ENCODE assay signal across 8 mouse cellular contexts in the genomic region with DNA sequence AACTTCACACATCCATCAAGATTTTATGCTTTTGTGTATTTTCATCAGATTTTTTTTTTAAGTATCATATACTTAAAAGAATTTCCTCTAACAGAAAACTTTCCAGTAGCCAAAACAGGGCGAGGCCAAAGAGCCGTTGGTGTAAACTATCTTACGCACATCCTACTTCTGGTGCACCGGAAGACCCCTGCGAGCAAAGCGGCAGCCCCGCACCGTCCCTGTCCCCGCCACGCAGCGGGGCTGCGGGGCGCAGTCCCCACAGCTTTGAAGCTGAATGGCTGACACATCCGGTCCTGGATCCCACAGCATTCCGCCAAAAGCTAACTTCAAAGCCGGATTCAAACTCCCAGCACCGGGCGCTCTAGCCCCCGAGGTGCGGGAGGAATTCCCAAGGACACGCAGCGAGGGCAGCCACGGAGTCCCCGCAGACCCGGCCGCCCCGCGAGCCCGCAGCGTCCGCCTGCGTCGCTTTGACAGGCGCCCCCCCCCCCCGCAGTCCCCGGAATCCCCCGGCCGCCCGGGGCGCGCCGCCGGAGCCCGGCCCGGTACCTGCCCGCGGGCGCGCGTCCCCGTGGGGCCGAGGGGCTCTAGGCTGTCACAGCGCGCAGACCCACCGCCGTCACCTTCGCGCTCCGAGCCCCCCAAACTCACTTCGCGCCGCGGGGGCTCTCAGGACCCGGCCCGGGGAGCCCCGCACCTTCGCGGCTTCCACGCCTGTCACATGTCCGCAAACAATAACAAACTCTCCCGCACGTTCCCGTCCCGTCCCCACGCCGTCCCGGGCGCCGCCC. TPM values are rescaled to one million over a fixed set of nuclear protein-coding genes. Genes with fewer than 3 reads are reported as not detected.
DNase-seq lines count a peak whose midpoint lies in the region; ATAC-seq and TF ChIP-seq lines count a peak whose summit lies in the region.

No protein-coding gene starts in this region.

- H3K36me3 ChIP-seq in erythroblast, embryonic 14.5 days (ENCODE audit: control insufficient read depth), result peaks cover 13% of the 10 kb centered on the region
- H3K36me3 ChIP-seq in hindbrain, postnatal 0 days (ENCODE audit: insufficient read depth, low read length), result no peaks in the 10 kb centered on the region
- no peaks in the 10 kb centered on the region for H3K36me3 ChIP-seq in megakaryocyte, embryonic 14.5 days (replicated peaks; ENCODE audit: low read length)

- peak overlapping the region; percentile 90 for H3K4me2 ChIP-seq in hindbrain, postnatal 0 days (ENCODE audit: low read depth, low read length)

- 2% methylated on average over 47 of the region's 79 CpGs for WGBS in hindbrain, postnatal 0 days

- no peak; the same call in 1 of the 2 replicates for ATAC-seq in hindbrain, postnatal 0 days

- intact Hi-C loops in left cerebral cortex, postnatal 4 days (cut with DNase I), result no loop called here

- no peaks in the 10 kb centered on the region for H3K9me3 ChIP-seq in erythroblast, embryonic 14.5 days (ENCODE audit: control insufficient read depth, low read length)
- no peaks in the 10 kb centered on the region for H3K9me3 ChIP-seq in hindbrain, postnatal 0 days (ENCODE audit: low read length)
- no peaks in the 10 kb centered on the region for H3K9me3 ChIP-seq in megakaryocyte, embryonic 14.5 days

- peak overlapping the region; percentile 98 for H3K27ac ChIP-seq in hindbrain, postnatal 0 days

- peak; percentile 68 for DNase-seq in adrenal gland, adult 2 months
- no peak for DNase-seq in adrenal gland, adult 8-10 months
- peak; percentile 87 for DNase-seq in T-cell, adult 2 months (ENCODE audit: low spot score)
- peak; percentile 37 for DNase-seq in hindbrain, postnatal 0 days (ENCODE audit: low spot score)
- peak; percentile 54 to 60 for DNase-seq in spleen, postnatal 36 days (ENCODE audit: low spot score in 2 of 2)
- DNase-seq in left cerebral cortex, postnatal 4 days, result no peak

- peak overlapping the region; percentile 94 for H3K4me3 ChIP-seq in erythroblast, embryonic 14.5 days (replicated peaks)
- H3K4me3 ChIP-seq in hindbrain, postnatal 0 days (ENCODE audit: low read length), result peak overlapping the region; percentile 94
- H3K4me3 ChIP-seq in megakaryocyte, embryonic 14.5 days (replicated peaks), result peak overlapping the region; percentile 94

- H3K4me1 ChIP-seq in erythroblast, embryonic 14.5 days (ENCODE audit: control insufficient read depth), result peaks cover 53% of the 10 kb centered on the region
- H3K4me1 ChIP-seq in hindbrain, postnatal 0 days (ENCODE audit: insufficient read depth, low read length), result 0 out of 2 replicates have a peak, but pooled peaks cover 6% of the 10 kb centered on the region
- peaks cover 30% of the 10 kb centered on the region for H3K4me1 ChIP-seq in megakaryocyte, embryonic 14.5 days

- H3K27me3 ChIP-seq in erythroblast, embryonic 14.5 days (ENCODE audit: control insufficient read depth), result peaks cover 43% of the 10 kb centered on the region
- H3K27me3 ChIP-seq in hindbrain, postnatal 0 days (ENCODE audit: insufficient read depth, low read length), result no peaks in the 10 kb centered on the region
- peaks cover 36% of the 10 kb centered on the region for H3K27me3 ChIP-seq in megakaryocyte, embryonic 14.5 days (replicated peaks)

- 0 out of 2 replicates have a peak, but pooled peaks have one; percentile 3 for TF ChIP-seq CTCF in hindbrain, postnatal 0 days (IDR thresholded peaks at IDR 0.05; ENCODE audit: low read depth)

- peak overlapping the region; percentile 97 for H3K9ac ChIP-seq in hindbrain, postnatal 0 days (replicated peaks; ENCODE audit: low read length)

RNA-seq across cellular contexts. Expression of gene Map3k1, which starts 1.0 kb away (rescaled TPM):
- 10 to 100 TPM; 49.1 to 64.9 TPM for total RNA-seq in adrenal gland, adult 2 months (2021)
- polyA plus RNA-seq in adrenal gland, adult 2 months (2012; rRNA removed), result 8.3 and 8.8 TPM in 2 replicates
- total RNA-seq in adrenal gland, adult 8-10 months (2022), result 100 to 1,000 TPM in 1 of 4 experiments, 10 to 100 TPM in 3; 41.6 to 114 (median 77.4) TPM
- polyA plus RNA-seq in erythroblast, embryonic 14.5 days (2012), result 1.5 and 2.1 TPM in 2 replicates
- 36.3 and 45.3 TPM in 2 replicates for total RNA-seq in hindbrain, postnatal 0 days (2014; rRNA removed)
- 15.3 and 19.2 TPM in 2 replicates for polyA plus RNA-seq in hindbrain, postnatal 0 days (2015; fragmentation: Nextera tagmentation; extraction: Ambion mirVana)
- polyA plus RNA-seq in megakaryocyte, embryonic 14.5 days (2012; ENCODE audit: insufficient read depth, low replicate concordance), result 5.7 TPM in 1 of 2 replicates, not detected in the other
- 10 to 100 TPM; 19.1 to 21.3 TPM for total RNA-seq in left cerebral cortex, postnatal 4 days (2021)

Comparison
In these comparisons a context has a peak if more than half of its experiments do, and no peak if none do; other contexts are left out.
1. DNase-seq: peak in adrenal gland, adult 2 months (single experiment), T-cell, adult 2 months (single experiment), hindbrain, postnatal 0 days (single experiment) and spleen, postnatal 36 days (2 of 2); none in adrenal gland, adult 8-10 months (single experiment) and left cerebral cortex, postnatal 4 days (single experiment).
2. Peak in every context shown above with its lines, with median percentiles within 50 percentile points of each other: H3K4me3 ChIP-seq.